Mouse (Mus musculus): ENCODE measurements around the gene Usp27x.

DNA sequence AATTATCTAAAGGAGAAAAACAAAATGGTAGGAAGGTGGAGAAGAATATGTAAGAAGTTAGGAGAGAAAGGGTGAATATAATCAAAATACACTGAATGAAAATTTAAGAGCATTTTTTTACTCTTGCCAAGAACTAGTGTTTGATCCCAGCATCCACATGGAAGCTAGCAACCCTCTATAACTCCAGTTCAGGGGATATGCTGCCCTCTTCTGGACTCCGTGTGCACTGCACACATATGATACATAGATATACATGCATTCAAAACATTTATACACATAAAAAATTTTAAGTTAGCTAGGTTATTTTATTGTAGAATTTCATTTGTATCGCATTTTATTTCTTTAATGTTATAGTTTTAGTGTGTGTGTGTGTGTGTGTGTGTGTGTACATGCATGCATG, 50.2 kb downstream of the Usp27x start:
- no peak for TF ChIP-seq CTCF (IDR thresholded peaks at IDR 0.05; ENCODE audit: borderline replicate concordance, insufficient read depth, low read length)
- TF ChIP-seq POLR2A (IDR thresholded peaks at IDR 0.05; ENCODE audit: low read depth, low read length) = no peak

Data from embryonic fibroblast, embryonic 13.5 days (primary cell).